Mouse (Mus musculus) megakaryocyte, embryonic 14.5 days (primary cell): Measurements from ENCODE around the gene Slc4a5. TPM values are rescaled to one million over a fixed set of nuclear protein-coding genes. Genes with fewer than 3 reads are reported as not detected.

ENCODE experiments used
- H3K27me3 ChIP-seq: replicated peaks from 2 replicates; pipeline ENCODE3; 2012; ENCODE audit warnings: inconsistent platforms
- H3K36me3 ChIP-seq: replicated peaks from 2 replicates; pipeline ENCODE3; 2012; ENCODE audit warnings: low read length, inconsistent platforms, mixed read lengths
- H3K4me1 ChIP-seq: 2 replicates; pipeline ENCODE4 v1.6.1; 2012; ENCODE audit warnings: inconsistent platforms
- H3K4me3 ChIP-seq: replicated peaks from 2 replicates; pipeline ENCODE3; 2012; ENCODE audit warnings: moderate library complexity, mild to moderate bottlenecking, inconsistent platforms
- H3K9me3 ChIP-seq: 2 replicates; pipeline ENCODE4 v1.6.1; 2012; ENCODE audit warnings: inconsistent platforms
- FLI1 ChIP-seq: IDR thresholded peaks from 2 replicates; pipeline ENCODE4 v1.6.1; 2012; ENCODE audit warnings: low read length, inconsistent platforms, mixed read lengths
- GATA1 ChIP-seq: IDR thresholded peaks from 3 replicates; pipeline ENCODE4 v1.6.1; 2012; ENCODE audit warnings: mixed read lengths, low read length, inconsistent platforms, borderline replicate concordance
- polyA plus RNA-seq: library from polyadenylated mRNA; stranded (reverse); fragments of >175 nt; gene quantifications from 2 replicates; pipeline ENCODE4 v1.2.3, GENCODE M21; 2012; ENCODE audit warnings: low replicate concordance; ENCODE audit not compliant: insufficient read depth

Slc4a5 gene
- polyA plus RNA-seq, 1 experiment = not detected

- H3K4me1 ChIP-seq = peaks cover 7% of the 10 kb centered on the region; the same call in 1 of the 2 replicates
- TF ChIP-seq GATA1 (no peak), FLI1 (no peak)
- H3K9me3 ChIP-seq = peaks cover 6% of the 10 kb centered on the region
- no peaks in the 10 kb centered on the region for H3K36me3 ChIP-seq
- H3K27me3 ChIP-seq = peaks cover 43% of the 10 kb centered on the region
- no peak overlapping the region for H3K4me3 ChIP-seq
Observed at GRCm38 (mm10) chr6:83215002-83215666, 4.5 kb upstream of the Slc4a5 start.

- TF ChIP-seq GATA1 (no peak), FLI1 (no peak)
- no peak overlapping the region for H3K4me3 ChIP-seq
- no peaks in the 10 kb centered on the region for H3K36me3 ChIP-seq
- H3K9me3 ChIP-seq = no peaks in the 10 kb centered on the region
- H3K27me3 ChIP-seq = peaks cover 77% of the 10 kb centered on the region
- peaks cover 4% of the 10 kb centered on the region; the same call in 1 of the 2 replicates for H3K4me1 ChIP-seq
Observed at GRCm38 (mm10) chr6:83231486-83231885, 11.9 kb downstream of the Slc4a5 start.

GRCm38 (mm10) chr6:83233306-83233705, 13.7 kb downstream of the Slc4a5 start:
- Histone ChIP-seq H3K36me3 (no peaks in the 10 kb centered on the region), H3K9me3 (no peaks in the 10 kb centered on the region), H3K27me3 (peaks cover 79% of the 10 kb centered on the region), H3K4me3 (no peak overlapping the region), H3K4me1 (peaks cover 4% of the 10 kb centered on the region; the same call in 1 of the 2 replicates)
- TF ChIP-seq GATA1 (no peak), FLI1 (no peak)

- peaks cover 84% of the 10 kb centered on the region for H3K27me3 ChIP-seq
- H3K36me3 ChIP-seq = no peaks in the 10 kb centered on the region
- TF ChIP-seq GATA1 = no peak
- peaks cover 4% of the 10 kb centered on the region; the same call in 1 of the 2 replicates for H3K4me1 ChIP-seq
- H3K4me3 ChIP-seq = no peak overlapping the region
- H3K9me3 ChIP-seq = no peaks in the 10 kb centered on the region
Observed at GRCm38 (mm10) chr6:83234280-83234741, 14.7 kb downstream of the Slc4a5 start.

- Histone ChIP-seq H3K9me3 (no peaks in the 10 kb centered on the region), H3K27me3 (peaks cover 91% of the 10 kb centered on the region), H3K36me3 (no peaks in the 10 kb centered on the region), H3K4me1 (peaks cover 4% of the 10 kb centered on the region; the same call in 1 of the 2 replicates), H3K4me3 (no peak overlapping the region)
- no peak for TF ChIP-seq FLI1
- TF ChIP-seq GATA1 = no peak
Observed at GRCm38 (mm10) chr6:83237123-83237522, 17.5 kb downstream of the Slc4a5 start.

DNA sequence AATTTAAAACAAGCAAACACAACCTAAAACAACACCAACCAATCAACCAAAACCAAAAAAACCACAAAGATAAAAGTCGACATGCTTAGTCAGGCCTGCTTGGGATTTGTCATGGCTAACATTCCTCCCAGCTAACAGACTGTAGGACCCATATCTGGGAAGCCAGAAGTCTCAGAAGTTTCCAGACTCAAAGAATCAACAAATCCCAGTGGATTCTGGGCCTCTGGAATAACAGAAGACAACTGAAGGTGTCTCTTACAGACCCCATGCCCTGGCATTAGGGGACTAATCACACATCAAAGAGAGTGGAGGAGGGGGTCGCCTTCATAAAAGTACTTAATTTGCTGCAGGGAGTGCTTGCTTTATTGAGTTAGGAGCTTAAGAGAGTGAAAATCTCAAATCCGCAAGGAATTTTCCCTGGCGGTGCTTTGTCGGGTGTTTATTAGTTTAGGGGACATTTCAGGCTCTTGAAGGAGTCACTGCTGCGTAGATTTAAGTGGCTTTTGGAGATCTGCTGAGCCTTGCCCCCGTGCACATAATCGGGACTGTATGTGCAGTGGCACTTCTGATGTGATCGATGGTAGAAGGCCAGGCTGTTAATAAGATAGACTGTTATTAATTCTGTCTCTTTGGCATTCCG, 24.9 kb downstream of the Slc4a5 start:
- H3K4me1 ChIP-seq = peaks cover 6% of the 10 kb centered on the region
- H3K4me3 ChIP-seq = no peak overlapping the region
- TF ChIP-seq GATA1 (no peak), FLI1 (no peak)
- peaks cover 92% of the 10 kb centered on the region for H3K27me3 ChIP-seq
- H3K9me3 ChIP-seq = peaks cover 11% of the 10 kb centered on the region; the same call in 1 of the 2 replicates
- H3K36me3 ChIP-seq = no peaks in the 10 kb centered on the region

DNA sequence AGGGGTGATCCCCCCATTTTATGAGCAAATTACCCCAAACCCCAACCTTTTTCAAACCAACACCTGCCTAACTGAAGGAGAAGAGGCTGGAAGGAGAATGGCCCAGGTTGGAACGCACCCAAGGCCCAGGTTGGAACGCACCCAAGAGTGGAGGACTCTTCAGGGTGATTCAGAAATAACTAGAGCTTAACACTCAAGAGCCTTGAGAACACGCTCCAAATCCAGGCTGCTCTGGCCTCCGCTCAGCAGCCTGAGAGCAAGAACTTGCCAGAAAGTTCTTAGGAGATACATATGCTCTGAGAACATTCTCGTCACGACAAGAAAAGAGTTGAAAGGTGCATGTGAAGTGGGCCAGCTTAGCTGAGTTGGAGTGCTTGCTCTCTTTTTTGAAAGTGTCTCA, 25.5 kb downstream of the Slc4a5 start:
- Histone ChIP-seq H3K27me3 (peaks cover 93% of the 10 kb centered on the region), H3K4me1 (peaks cover 6% of the 10 kb centered on the region; the same call in 1 of the 2 replicates), H3K9me3 (peaks cover 13% of the 10 kb centered on the region; the same call in 1 of the 2 replicates), H3K36me3 (no peaks in the 10 kb centered on the region), H3K4me3 (no peak overlapping the region)
- TF ChIP-seq GATA1 = no peak
- TF ChIP-seq FLI1 = no peak

DNA sequence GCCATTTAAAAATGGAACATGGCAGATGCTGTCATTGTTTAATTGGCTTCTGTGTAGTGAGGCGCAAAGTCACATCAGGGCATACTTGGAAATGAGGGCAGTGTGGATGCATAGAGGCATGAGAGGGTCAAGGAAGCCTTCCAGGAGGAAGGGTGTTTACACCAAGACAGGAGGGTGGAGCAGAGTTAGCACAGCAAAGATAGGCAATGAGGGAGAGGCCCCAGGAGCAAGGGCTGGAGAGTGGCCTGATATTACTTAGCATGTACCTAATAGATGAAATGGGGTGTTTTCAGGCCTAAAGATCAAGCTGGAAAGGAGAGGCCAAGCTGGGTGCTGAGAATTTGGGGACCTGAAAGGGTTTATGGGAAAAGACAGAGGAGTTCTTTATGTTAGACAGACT, 26.4 kb downstream of the Slc4a5 start:
- H3K4me3 ChIP-seq = no peak overlapping the region
- TF ChIP-seq FLI1 (no peak), GATA1 (no peak)
- H3K36me3 ChIP-seq = no peaks in the 10 kb centered on the region
- H3K27me3 ChIP-seq = peaks cover 87% of the 10 kb centered on the region
- peaks cover 6% of the 10 kb centered on the region; the same call in 1 of the 2 replicates for H3K4me1 ChIP-seq
- peaks cover 13% of the 10 kb centered on the region; the same call in 1 of the 2 replicates for H3K9me3 ChIP-seq

- no peak overlapping the region for H3K4me3 ChIP-seq
Observed at GRCm38 (mm10) chr6:83246750-83247149, 27.1 kb downstream of the Slc4a5 start.

DNA sequence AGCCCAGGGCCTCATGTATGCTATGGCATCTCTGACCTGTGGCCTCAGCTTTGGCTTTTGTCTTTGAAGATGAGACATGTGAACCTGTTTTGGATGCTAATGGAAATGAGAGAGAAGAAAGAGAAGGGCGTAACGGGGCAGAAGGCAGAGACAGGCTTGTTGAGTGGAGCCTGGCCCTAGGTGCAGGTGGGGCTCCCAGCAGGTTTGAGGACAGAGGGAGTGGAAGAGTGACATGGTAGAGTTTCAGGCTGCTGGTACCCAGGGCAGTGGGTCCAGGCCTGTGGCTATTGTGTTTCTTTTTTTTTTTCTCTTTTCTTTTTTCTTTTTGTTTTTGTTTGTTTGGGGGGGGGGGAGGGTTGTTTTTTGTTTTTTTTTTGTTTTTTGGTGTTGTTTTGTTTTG, 27.5 kb downstream of the Slc4a5 start:
- no peaks in the 10 kb centered on the region for H3K36me3 ChIP-seq
- TF ChIP-seq FLI1 (no peak), GATA1 (no peak)
- H3K27me3 ChIP-seq = peaks cover 76% of the 10 kb centered on the region
- H3K9me3 ChIP-seq = peaks cover 13% of the 10 kb centered on the region; the same call in 1 of the 2 replicates
- H3K4me1 ChIP-seq = peaks cover 6% of the 10 kb centered on the region; the same call in 1 of the 2 replicates
- H3K4me3 ChIP-seq = no peak overlapping the region

More at GRCm38 (mm10) chr6:83246750-83247149, 27.1 kb downstream of the Slc4a5 start:
- Histone ChIP-seq H3K9me3 (peaks cover 13% of the 10 kb centered on the region; the same call in 1 of the 2 replicates), H3K36me3 (no peaks in the 10 kb centered on the region), H3K27me3 (peaks cover 80% of the 10 kb centered on the region), H3K4me1 (peaks cover 6% of the 10 kb centered on the region; the same call in 1 of the 2 replicates)
- TF ChIP-seq GATA1 = no peak
- TF ChIP-seq FLI1 = no peak
